13 mouse cellular contexts compared by ENCODE assay signal in the genomic region with DNA sequence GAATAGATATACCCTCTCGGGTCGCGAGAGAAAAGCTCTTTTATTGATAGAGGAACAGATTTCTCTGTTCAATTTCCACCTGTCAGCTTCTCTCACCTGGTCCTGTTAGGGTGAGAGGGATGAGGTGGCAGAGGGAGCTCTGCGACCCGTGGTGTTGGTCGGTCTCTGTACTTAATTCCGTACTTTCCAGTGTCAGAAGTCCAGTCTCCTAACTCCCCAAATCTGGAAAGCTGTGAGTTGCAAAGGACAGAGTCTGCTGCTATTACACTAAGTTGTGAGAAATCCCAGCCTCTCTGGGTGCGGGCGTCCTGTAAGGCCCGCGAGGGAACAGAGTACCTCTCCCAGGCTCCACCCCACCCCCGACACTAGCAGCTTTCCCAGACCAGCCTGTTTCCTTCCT. TPM values are rescaled to one million over a fixed set of nuclear protein-coding genes. Genes with fewer than 3 reads are reported as not detected.
DNase-seq lines count a peak whose midpoint lies in the region; ATAC-seq lines count a peak whose summit lies in the region.
"Had no signal": no experiment of that assay in that cellular context is flagged by ENCODE, and none has a peak within 500 bp of the region (broad histone marks: within the 10 kb centered on the region; RNA-seq: fewer than 3 reads in every experiment).

No protein-coding gene starts in this region.

- H3K4me1 ChIP-seq in kidney, embryonic 16.5 days (ENCODE audit: insufficient read depth, low read length), result peaks cover 36% of the 10 kb centered on the region
- H3K4me1 ChIP-seq in limb, embryonic 13.5 days, result peaks cover 71% of the 10 kb centered on the region

- WGBS in kidney, embryonic 16.5 days, result 25% methylated on average over 12 of the region's 12 CpGs
- WGBS in limb, embryonic 13.5 days, result 8% methylated on average over 12 of the region's 12 CpGs

- DNase-seq in heart, adult 11 months, result peak; percentile 82
- no peak for DNase-seq in heart, adult 9 months (ENCODE audit: low spot score in 2 of 2)
- no peak for DNase-seq in kidney, adult 8-10 months
- DNase-seq in NIH3T3 (ENCODE audit: low read depth), result peak; percentile 15
- DNase-seq in cerebellum, adult 9-10 months, result no peak
- DNase-seq: B cell, adult 2 months; cerebellum, adult 9-11 months; left cerebral cortex, postnatal 4 days had no signal

- peak overlapping the region; percentile 45; the same call in 1 of the 2 replicates for H3K4me2 ChIP-seq in kidney, embryonic 16.5 days (replicated peaks; ENCODE audit: low read depth, low read length)
- H3K4me2 ChIP-seq in limb, embryonic 13.5 days (replicated peaks), result peak overlapping the region; percentile 73

- H3K27ac ChIP-seq in kidney, embryonic 16.5 days (ENCODE audit: low read length), result no peak overlapping the region
- no peak overlapping the region for H3K27ac ChIP-seq in limb, embryonic 13.5 days
- H3K27ac ChIP-seq: forebrain, embryonic 13.5 days had no signal

- no peaks in the 10 kb centered on the region for H3K9me3 ChIP-seq in kidney, embryonic 16.5 days (ENCODE audit: low read length)
- no peaks in the 10 kb centered on the region for H3K9me3 ChIP-seq in limb, embryonic 13.5 days
- H3K9me3 ChIP-seq: forebrain, embryonic 13.5 days had no signal

- H3K9ac ChIP-seq in kidney, embryonic 16.5 days (replicated peaks; ENCODE audit: low read length), result no peak overlapping the region; the same call in 1 of the 2 replicates
- peak overlapping the region; percentile 59 for H3K9ac ChIP-seq in limb, embryonic 13.5 days
- H3K9ac ChIP-seq: forebrain, embryonic 13.5 days had no signal

- peak overlapping the region; percentile 35; the same call in 1 of the 2 replicates for H3K4me3 ChIP-seq in kidney, embryonic 16.5 days (ENCODE audit: low read length)
- H3K4me3 ChIP-seq in limb, embryonic 13.5 days, result peak overlapping the region; percentile 70
- H3K4me3 ChIP-seq: forebrain, embryonic 13.5 days; megakaryocyte, embryonic 14.5 days had no signal

- no peaks in the 10 kb centered on the region for H3K36me3 ChIP-seq in kidney, embryonic 16.5 days (ENCODE audit: insufficient read depth, low read length)
- H3K36me3 ChIP-seq in limb, embryonic 13.5 days, result 0 out of 2 replicates have a peak, but pooled peaks cover 8% of the 10 kb centered on the region

- H3K27me3 ChIP-seq in kidney, embryonic 16.5 days (ENCODE audit: insufficient read depth, low read length), result peaks cover 65% of the 10 kb centered on the region
- H3K27me3 ChIP-seq in limb, embryonic 13.5 days, result peaks cover 75% of the 10 kb centered on the region

- ATAC-seq in kidney, embryonic 16.5 days (ENCODE audit: low FRiP score, low TSS enrichment), result no peak
- no peak for ATAC-seq in limb, embryonic 13.5 days (ENCODE audit: low FRiP score, low read depth)
- ATAC-seq in monocyte, adult 5-6 weeks (replicated peaks; ENCODE audit: insufficient number of reproducible peaks, low FRiP score, low TSS enrichment, poor library complexity, severe bottlenecking), result no peak
- ATAC-seq: forebrain, embryonic 13.5 days had no signal

RNA-seq across cellular contexts. Expression of gene Osr1, which starts 11.6 kb away (rescaled TPM):
- 20.3 and 30.8 TPM in 2 replicates for polyA plus RNA-seq in kidney, embryonic 16.5 days (2015; fragmentation: Nextera tagmentation; extraction: Ambion mirVana)
- 83.2 and 95.3 TPM in 2 replicates for polyA plus RNA-seq in limb, embryonic 13.5 days (2015; fragmentation: Nextera tagmentation; extraction: Ambion mirVana)
- total RNA-seq in monocyte, adult 5-6 weeks (2017), result not detected in 3 replicates

Comparison
In these comparisons a context has a peak if more than half of its experiments do, and no peak if none do; other contexts are left out.
1. DNase-seq: peak in heart, adult 11 months (single experiment) and NIH3T3 (single experiment); none in heart, adult 9 months (0 of 2), kidney, adult 8-10 months (0 of 2) and cerebellum, adult 9-10 months (single experiment).